Mouse (Mus musculus): ENCODE measurements at regions not wholly inside any gene's neighbourhood (a gene's known extent, or its start where the extent isn't known, plus 50 kb on each side); places are given as distances from the start of the nearest gene placed in this dataset.
A peak's percentile ranks its signal among the peaks of the same experiment; 100 is the strongest.
"Not testable (repeated sequence)": the region's sequence is repeated elsewhere in the genome, so short reads cannot be mapped to it uniquely, and the experiment has no call there.

DNA sequence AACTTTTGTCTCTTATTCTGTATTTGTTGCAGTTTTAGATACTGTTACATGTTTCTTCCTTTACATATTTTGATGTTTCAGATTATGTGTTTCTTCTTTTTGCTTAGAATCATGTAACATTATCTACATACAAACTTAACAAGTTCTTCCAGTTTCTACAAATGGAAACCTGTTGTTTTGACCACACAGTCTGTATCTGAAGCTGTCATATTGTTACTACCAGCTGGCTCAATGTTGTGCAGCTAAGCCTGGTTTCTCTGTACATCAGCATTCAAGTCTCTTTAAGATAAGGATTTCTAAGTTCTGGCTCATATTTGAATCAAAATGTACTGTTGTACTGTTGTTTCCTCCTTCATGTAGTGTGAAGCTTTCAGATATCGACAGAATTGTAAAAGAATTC is 65.4 kb upstream of the Vps41 start:
- Histone ChIP-seq H3K4me3 (ENCODE audit: low read depth, low read length) (no peak overlapping the region), H3K27ac (ENCODE audit: low read depth, low read length) (no peak overlapping the region), H3K9me3 (ENCODE audit: control insufficient read depth, low read length) (no peaks in the 10 kb centered on the region), H3K9ac (ENCODE audit: low read length) (no peak overlapping the region), H3K4me1 (ENCODE audit: control insufficient read depth, insufficient read depth, low read length) (no peaks in the 10 kb centered on the region), H3K36me3 (ENCODE audit: control insufficient read depth, insufficient read depth, low read length) (no peaks in the 10 kb centered on the region), H3K27me3 (ENCODE audit: control insufficient read depth, insufficient read depth, low read length) (no peaks in the 10 kb centered on the region), H3K4me2 (ENCODE audit: low read depth) (no peak overlapping the region)
- DNase-seq (ENCODE audit: low spot score) (no peak), ATAC-seq (ENCODE audit: insufficient read depth, low FRiP score, low TSS enrichment) (no peak)
- 89% methylated on average over 1 of the region's 1 CpGs for WGBS

DNA sequence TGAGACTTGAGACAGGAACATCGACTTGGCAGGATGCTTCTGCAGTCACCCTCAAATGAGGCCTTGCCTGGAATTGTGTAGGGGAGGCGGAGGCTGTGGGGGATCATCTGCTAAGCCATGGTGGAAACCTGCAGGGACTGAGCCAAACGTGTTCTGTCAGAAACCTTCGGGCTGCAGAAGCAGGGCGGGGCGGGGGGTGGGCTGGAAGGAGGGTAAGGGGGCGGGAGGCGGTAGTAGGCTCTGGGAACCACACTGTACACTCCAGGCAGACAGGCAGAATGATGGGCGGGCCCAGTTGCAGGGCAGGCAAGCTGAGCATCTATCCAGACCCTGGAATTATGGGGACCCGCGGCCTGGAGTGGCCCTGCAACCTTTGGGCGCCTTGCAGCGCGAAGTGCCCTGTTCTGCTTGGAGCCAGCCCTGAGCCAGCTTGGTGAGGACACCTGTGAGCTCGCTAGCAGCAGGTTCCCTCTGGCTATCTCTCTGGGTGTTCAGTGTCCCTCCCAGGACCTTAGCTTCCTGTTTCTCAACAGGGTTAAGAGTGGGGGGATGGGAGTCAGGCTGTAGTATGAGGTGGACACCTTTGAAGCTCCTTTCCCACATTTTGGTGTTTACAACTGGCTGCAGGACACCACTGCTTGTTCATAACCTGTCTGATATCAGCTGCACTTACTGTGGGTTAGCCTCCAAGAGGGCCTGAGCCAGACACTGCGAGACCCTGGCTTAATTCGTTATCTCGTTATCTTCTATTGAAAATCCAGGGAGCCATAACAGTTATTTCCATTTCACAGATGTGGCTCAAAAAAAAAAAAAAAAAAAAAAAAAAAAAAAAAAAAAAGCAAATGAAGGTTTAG is 102.1 kb upstream of the Vps41 start:
- Histone ChIP-seq H3K4me1 (ENCODE audit: control insufficient read depth, insufficient read depth, low read length) (no peaks in the 10 kb centered on the region), H3K9me3 (ENCODE audit: control insufficient read depth, low read length) (no peaks in the 10 kb centered on the region), H3K9ac (ENCODE audit: low read length) (no peak overlapping the region), H3K27ac (ENCODE audit: low read depth, low read length) (no peak overlapping the region), H3K27me3 (ENCODE audit: control insufficient read depth, insufficient read depth, low read length) (no peaks in the 10 kb centered on the region), H3K36me3 (ENCODE audit: control insufficient read depth, insufficient read depth, low read length) (no peaks in the 10 kb centered on the region), H3K4me2 (ENCODE audit: low read depth) (no peak overlapping the region), H3K4me3 (ENCODE audit: low read depth, low read length) (no peak overlapping the region)
- ATAC-seq (ENCODE audit: insufficient read depth, low FRiP score, low TSS enrichment): peak; percentile 45; the same call in 1 of the 2 replicates
- WGBS: 19% methylated on average over 18 of the region's 18 CpGs
- DNase-seq (ENCODE audit: low spot score): peak; percentile 14

DNA sequence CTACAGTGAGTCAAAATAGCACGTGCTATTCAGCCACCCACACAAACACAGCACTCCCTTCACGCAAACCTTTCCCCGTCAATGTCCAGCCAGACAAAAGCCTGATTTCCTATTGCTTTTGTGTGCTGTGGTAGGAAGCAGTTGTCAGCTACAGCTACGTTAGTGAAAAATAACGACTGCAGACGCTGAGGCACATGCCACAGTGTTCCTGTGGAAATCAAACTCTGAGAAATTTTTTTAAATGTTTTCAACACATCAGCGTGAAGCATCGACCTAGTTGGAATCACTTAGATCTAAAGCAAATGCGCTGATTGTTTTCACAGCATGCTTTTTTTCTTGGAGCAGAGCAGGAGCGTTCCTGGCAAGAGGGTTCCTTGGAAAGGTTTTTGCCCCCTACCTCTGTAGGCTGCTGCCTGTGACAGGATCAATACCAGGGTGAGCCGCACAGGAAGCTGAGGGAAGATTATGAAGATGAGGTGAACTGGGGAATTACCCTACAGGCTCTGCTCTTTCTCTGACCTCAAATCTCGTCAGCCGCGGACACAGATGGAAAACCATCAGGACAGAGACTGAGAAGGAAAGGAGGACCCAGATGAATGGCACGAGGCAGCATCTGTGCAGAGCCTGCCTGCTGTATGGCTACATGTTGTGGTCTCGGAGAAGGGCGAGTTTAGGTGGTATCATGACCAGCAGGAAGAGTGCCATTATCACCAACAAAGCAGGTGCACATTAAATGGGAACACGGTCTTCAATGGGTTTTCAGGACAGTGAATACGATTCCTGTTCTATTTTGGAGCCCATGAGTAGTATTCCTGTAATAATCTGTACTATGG is 136.2 kb upstream of the Vps41 start:
- H3K4me3 ChIP-seq (ENCODE audit: low read depth, low read length): no peak overlapping the region
- H3K4me1 ChIP-seq (ENCODE audit: control insufficient read depth, insufficient read depth, low read length): no peaks in the 10 kb centered on the region
- H3K9me3 ChIP-seq (ENCODE audit: control insufficient read depth, low read length): no peaks in the 10 kb centered on the region
- ATAC-seq (ENCODE audit: insufficient read depth, low FRiP score, low TSS enrichment): no peak; the same call in 1 of the 2 replicates
- no peaks in the 10 kb centered on the region for H3K27me3 ChIP-seq (ENCODE audit: control insufficient read depth, insufficient read depth, low read length)
- WGBS: 47% methylated on average over 19 of the region's 19 CpGs
- no peak overlapping the region for H3K4me2 ChIP-seq (ENCODE audit: low read depth)
- no peak overlapping the region for H3K9ac ChIP-seq (ENCODE audit: low read length)
- no peak overlapping the region for H3K27ac ChIP-seq (ENCODE audit: low read depth, low read length)
- no peak for DNase-seq (ENCODE audit: low spot score)
- no peaks in the 10 kb centered on the region for H3K36me3 ChIP-seq (ENCODE audit: control insufficient read depth, insufficient read depth, low read length)

DNA sequence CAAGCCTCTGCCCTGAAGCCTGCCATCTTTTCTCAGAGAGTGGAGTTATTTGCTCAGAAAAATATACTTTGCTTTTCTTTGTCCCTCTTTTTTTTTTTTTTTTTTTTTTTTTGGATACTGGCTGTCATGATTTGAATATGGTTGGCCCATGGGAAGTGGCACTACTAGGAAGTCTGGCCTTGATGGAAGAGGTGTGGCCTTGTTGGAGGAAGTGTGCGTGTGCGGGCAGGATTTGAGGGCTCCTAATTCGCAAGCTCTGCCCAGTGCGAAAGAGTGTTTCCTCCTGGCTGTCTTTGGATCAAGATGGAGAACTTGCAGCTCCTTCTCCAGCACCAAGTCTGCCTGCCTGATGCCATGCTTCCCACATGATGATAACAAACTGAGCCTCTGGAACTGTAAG is 141.1 kb upstream of the Vps41 start:
- Histone ChIP-seq H3K27ac (ENCODE audit: low read depth, low read length) (no peak overlapping the region), H3K4me3 (ENCODE audit: low read depth, low read length) (no peak overlapping the region), H3K36me3 (ENCODE audit: control insufficient read depth, insufficient read depth, low read length) (no peaks in the 10 kb centered on the region), H3K4me1 (ENCODE audit: control insufficient read depth, insufficient read depth, low read length) (no peaks in the 10 kb centered on the region), H3K4me2 (ENCODE audit: low read depth) (no peak overlapping the region), H3K9me3 (ENCODE audit: control insufficient read depth, low read length) (no peaks in the 10 kb centered on the region), H3K27me3 (ENCODE audit: control insufficient read depth, insufficient read depth, low read length) (no peaks in the 10 kb centered on the region), H3K9ac (ENCODE audit: low read length) (no peak overlapping the region)
- no peak for DNase-seq (ENCODE audit: low spot score)
- 67% methylated on average over 4 of the region's 4 CpGs for WGBS
- no peak for ATAC-seq (ENCODE audit: insufficient read depth, low FRiP score, low TSS enrichment)

DNA sequence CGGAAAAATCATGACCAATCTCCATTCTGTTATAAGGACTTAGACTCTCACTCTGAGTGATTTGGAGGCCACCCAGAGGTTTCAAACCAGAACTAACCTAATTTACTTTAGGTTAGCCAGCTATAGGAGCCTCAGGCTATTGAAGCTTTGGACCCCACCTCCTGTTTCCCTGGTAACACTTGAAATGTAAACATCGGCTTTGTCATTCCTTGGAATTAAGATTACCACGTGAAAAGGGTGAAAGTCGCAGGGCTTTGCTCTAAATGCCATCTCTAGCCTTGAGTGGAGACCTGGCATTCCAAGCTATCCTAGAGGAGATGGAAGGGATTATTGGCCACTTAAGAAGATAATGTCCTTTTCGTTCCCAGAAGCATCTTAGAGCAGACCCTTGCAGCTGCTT is 141.5 kb upstream of the Vps41 start:
- peak; percentile 58; the same call in 1 of the 2 replicates for ATAC-seq (ENCODE audit: insufficient read depth, low FRiP score, low TSS enrichment)
- no peak overlapping the region for H3K4me3 ChIP-seq (ENCODE audit: low read depth, low read length)

DNA sequence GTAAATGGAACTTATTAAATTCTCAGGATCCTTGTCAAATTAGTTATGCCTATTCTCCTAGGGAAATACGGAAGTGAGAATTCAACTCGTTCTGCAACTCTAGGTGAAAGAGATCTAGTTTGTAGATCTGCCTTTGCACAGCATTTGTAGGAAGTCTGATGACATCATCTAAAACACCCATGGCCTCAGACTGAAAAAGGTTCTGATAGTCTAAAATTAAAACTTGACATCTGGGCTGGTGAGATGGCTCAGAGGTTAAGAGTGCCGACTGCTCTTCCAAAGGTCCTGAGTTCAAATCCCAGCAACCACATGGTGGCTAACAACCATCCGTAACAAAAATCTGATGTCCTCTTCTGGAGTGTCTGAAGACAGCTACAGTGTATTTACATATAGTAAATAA is 144.5 kb upstream of the Pou6f2 start:
- not testable (repeated sequence) for DNase-seq (ENCODE audit: low spot score); H3K4me2 ChIP-seq (ENCODE audit: low read depth); H3K9ac ChIP-seq (ENCODE audit: low read length); H3K9me3 ChIP-seq (ENCODE audit: control insufficient read depth, low read length); H3K27me3 ChIP-seq (ENCODE audit: control insufficient read depth, insufficient read depth, low read length); ATAC-seq (ENCODE audit: insufficient read depth, low FRiP score, low TSS enrichment); H3K4me3 ChIP-seq (ENCODE audit: low read depth, low read length); H3K4me1 ChIP-seq (ENCODE audit: control insufficient read depth, insufficient read depth, low read length); H3K27ac ChIP-seq (ENCODE audit: low read depth, low read length); H3K36me3 ChIP-seq (ENCODE audit: control insufficient read depth, insufficient read depth, low read length)
- WGBS: 93% methylated on average over 4 of the region's 4 CpGs

More for the DNA sequence above, 141.5 kb upstream of the Vps41 start:
- Histone ChIP-seq H3K36me3 (ENCODE audit: control insufficient read depth, insufficient read depth, low read length) (no peaks in the 10 kb centered on the region), H3K4me2 (ENCODE audit: low read depth) (no peak overlapping the region), H3K9ac (ENCODE audit: low read length) (no peak overlapping the region), H3K27me3 (ENCODE audit: control insufficient read depth, insufficient read depth, low read length) (no peaks in the 10 kb centered on the region), H3K9me3 (ENCODE audit: control insufficient read depth, low read length) (no peaks in the 10 kb centered on the region), H3K27ac (ENCODE audit: low read depth, low read length) (no peak overlapping the region), H3K4me1 (ENCODE audit: control insufficient read depth, insufficient read depth, low read length) (no peaks in the 10 kb centered on the region)
- peak; percentile 11 for DNase-seq (ENCODE audit: low spot score)
- WGBS: 11% methylated on average over 5 of the region's 5 CpGs

DNA sequence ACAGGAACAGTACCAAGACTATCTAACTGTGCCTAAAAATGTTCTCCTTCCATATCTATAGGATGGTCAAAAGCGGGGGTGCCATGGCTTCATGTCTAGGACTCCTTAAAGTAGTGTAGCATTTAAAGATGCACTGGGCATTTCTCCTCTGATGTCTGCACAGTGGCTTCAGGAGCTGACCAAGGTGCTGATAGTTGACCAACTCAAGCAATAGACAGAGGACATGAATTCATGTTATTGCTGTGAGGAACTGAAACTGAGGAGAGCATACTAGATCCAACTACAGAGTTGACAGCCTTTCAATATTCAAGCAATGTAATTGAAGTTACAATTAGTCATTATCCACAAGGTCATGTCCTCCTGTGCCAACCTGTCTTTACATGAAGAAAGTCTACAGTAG is 133.0 kb upstream of the Pou6f2 start:
- 39% methylated on average over 1 of the region's 1 CpGs for WGBS
- ATAC-seq (ENCODE audit: insufficient read depth, low FRiP score, low TSS enrichment): no peak
- Histone ChIP-seq H3K36me3 (ENCODE audit: control insufficient read depth, insufficient read depth, low read length) (no peaks in the 10 kb centered on the region), H3K27ac (ENCODE audit: low read depth, low read length) (no peak overlapping the region), H3K9me3 (ENCODE audit: control insufficient read depth, low read length) (no peaks in the 10 kb centered on the region), H3K9ac (ENCODE audit: low read length) (no peak overlapping the region), H3K27me3 (ENCODE audit: control insufficient read depth, insufficient read depth, low read length) (no peaks in the 10 kb centered on the region), H3K4me3 (ENCODE audit: low read depth, low read length) (no peak overlapping the region), H3K4me1 (ENCODE audit: control insufficient read depth, insufficient read depth, low read length) (no peaks in the 10 kb centered on the region), H3K4me2 (ENCODE audit: low read depth) (no peak overlapping the region)
- DNase-seq (ENCODE audit: low spot score): peak; percentile 40

DNA sequence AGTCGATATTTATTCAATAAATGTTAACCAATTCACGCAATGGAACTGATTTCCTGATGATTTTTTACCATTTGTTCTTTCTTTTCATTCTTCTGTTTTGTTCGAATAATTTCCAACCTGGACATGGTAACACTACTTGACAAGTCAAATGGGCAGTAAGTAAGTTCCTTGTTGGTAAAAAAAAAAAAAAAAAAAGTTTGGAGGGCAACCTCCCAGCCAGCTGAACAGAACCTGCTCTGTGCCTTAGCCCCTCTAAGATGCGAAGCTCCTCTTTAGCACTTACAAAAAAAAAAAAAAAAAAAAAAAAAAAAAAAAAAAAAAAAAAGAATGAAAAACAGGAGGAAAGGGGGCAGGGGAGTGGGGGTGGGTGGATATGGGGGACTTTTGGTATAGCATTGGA is 100.7 kb upstream of the Pou6f2 start:
- Histone ChIP-seq H3K36me3 (ENCODE audit: control insufficient read depth, insufficient read depth, low read length) (no peaks in the 10 kb centered on the region), H3K4me3 (ENCODE audit: low read depth, low read length) (no peak overlapping the region), H3K9ac (ENCODE audit: low read length) (no peak overlapping the region), H3K4me1 (ENCODE audit: control insufficient read depth, insufficient read depth, low read length) (peaks cover 2% of the 10 kb centered on the region; the same call in 1 of the 2 replicates), H3K4me2 (ENCODE audit: low read depth) (peak overlapping the region; percentile 19; the same call in 1 of the 2 replicates), H3K27ac (ENCODE audit: low read depth, low read length) (no peak overlapping the region), H3K9me3 (ENCODE audit: control insufficient read depth, low read length) (0 out of 2 replicates have a peak, but pooled peaks cover 4% of the 10 kb centered on the region), H3K27me3 (ENCODE audit: control insufficient read depth, insufficient read depth, low read length) (no peaks in the 10 kb centered on the region)
- ATAC-seq (ENCODE audit: insufficient read depth, low FRiP score, low TSS enrichment): no peak
- DNase-seq (ENCODE audit: low spot score): no peak
- 23% methylated on average over 4 of the region's 4 CpGs for WGBS

All from neural tube, embryonic 11.5 days (tissue).